Mouse (Mus musculus): ENCODE data around the gene Rnf126. TPM values are rescaled to one million over a fixed set of nuclear protein-coding genes. Genes with fewer than 3 reads are reported as not detected.
"Not testable (repeated sequence)": the region's sequence is repeated elsewhere in the genome, so short reads cannot be mapped to it uniquely, and the experiment has no call there.

The Rnf126 gene
- polyA plus RNA-seq, 1 experiment = 35.3 TPM

DNA sequence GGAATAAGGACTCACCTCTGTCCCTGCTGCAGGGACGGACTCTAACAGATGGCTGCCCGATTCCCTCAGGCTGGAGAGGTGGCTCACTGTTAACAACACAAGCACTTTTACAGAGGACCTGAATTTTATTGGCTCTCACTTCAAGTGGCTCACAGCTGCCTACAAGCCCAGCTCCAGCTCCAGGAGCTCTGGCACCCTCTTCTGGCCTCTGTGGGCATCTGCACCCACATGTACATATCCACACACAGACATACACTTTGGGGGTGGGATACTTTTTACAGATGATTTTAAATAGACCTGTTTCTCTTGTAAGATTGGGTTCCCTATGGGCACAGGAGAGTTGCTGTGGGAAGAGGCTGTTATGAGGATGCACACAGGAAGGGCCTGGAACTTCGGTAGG lies 5.6 kb upstream of the Rnf126 start:
- no peak for TF ChIP-seq TAL1 (IDR thresholded peaks at IDR 0.05; ENCODE audit: low read length)
- TF ChIP-seq GATA1 (IDR thresholded peaks at IDR 0.05; ENCODE audit: low read length) = no peak
- H3K9me3 ChIP-seq (ENCODE audit: control insufficient read depth, low read length) = peaks cover 17% of the 10 kb centered on the region
- no peak overlapping the region for H3K4me3 ChIP-seq (replicated peaks)
- no peaks in the 10 kb centered on the region for H3K36me3 ChIP-seq (ENCODE audit: control insufficient read depth)
- peaks cover 23% of the 10 kb centered on the region for H3K27me3 ChIP-seq (ENCODE audit: control insufficient read depth)
- peaks cover 16% of the 10 kb centered on the region for H3K4me1 ChIP-seq (ENCODE audit: control insufficient read depth)

DNA sequence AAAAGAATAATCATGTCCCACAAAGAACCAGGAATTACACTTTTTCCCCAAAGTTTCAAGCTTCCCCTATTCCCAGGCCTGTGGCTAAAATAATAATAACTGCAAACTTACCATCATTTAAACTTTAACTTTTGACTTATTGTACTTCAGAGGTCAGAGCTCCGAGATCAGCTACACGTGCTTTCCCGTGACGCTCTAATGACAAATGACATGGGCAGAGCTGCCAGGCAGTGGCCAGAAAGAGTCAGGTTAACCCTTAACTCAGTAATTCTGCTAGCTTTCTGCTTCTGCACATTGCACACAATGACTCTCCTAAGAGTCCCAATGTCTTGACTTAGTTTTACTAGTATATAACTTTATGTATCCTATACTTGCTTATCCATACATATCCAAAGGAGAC lies 2.6 kb upstream of the Rnf126 start:
- Histone ChIP-seq H3K9me3 (ENCODE audit: control insufficient read depth, low read length) (peaks cover 8% of the 10 kb centered on the region), H3K4me1 (ENCODE audit: control insufficient read depth) (peaks cover 39% of the 10 kb centered on the region), H3K36me3 (ENCODE audit: control insufficient read depth) (peaks cover 11% of the 10 kb centered on the region), H3K27me3 (ENCODE audit: control insufficient read depth) (peaks cover 9% of the 10 kb centered on the region), H3K4me3 (replicated peaks) (no peak overlapping the region)
- TF ChIP-seq TAL1 (IDR thresholded peaks at IDR 0.05; ENCODE audit: low read length) (no peak), GATA1 (IDR thresholded peaks at IDR 0.05; ENCODE audit: low read length) (no peak)

DNA sequence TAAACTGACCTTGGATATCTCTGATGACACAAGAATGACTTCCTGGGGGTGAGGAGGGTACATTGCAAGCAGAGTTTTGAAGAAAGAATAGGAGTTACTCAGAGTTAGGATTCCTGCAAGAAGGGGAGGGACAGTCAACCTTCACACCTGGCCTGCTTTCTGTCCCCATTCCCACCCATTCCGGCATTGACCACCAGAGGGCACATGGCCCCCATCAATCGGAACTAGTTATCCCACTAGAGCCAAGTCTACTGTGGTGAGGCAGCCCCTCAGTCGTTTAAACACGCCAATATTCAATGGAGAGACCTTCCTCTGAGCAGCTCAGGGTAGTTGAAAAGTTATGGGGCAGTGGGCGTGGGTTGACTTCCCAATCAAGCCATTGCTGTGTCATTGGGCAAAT lies 1.6 kb upstream of the Rnf126 start:
- TF ChIP-seq GATA1 (IDR thresholded peaks at IDR 0.05; ENCODE audit: low read length) (no peak), TAL1 (IDR thresholded peaks at IDR 0.05; ENCODE audit: low read length) (no peak)
- H3K4me3 ChIP-seq (replicated peaks) = peak overlapping the region; percentile 2

DNA sequence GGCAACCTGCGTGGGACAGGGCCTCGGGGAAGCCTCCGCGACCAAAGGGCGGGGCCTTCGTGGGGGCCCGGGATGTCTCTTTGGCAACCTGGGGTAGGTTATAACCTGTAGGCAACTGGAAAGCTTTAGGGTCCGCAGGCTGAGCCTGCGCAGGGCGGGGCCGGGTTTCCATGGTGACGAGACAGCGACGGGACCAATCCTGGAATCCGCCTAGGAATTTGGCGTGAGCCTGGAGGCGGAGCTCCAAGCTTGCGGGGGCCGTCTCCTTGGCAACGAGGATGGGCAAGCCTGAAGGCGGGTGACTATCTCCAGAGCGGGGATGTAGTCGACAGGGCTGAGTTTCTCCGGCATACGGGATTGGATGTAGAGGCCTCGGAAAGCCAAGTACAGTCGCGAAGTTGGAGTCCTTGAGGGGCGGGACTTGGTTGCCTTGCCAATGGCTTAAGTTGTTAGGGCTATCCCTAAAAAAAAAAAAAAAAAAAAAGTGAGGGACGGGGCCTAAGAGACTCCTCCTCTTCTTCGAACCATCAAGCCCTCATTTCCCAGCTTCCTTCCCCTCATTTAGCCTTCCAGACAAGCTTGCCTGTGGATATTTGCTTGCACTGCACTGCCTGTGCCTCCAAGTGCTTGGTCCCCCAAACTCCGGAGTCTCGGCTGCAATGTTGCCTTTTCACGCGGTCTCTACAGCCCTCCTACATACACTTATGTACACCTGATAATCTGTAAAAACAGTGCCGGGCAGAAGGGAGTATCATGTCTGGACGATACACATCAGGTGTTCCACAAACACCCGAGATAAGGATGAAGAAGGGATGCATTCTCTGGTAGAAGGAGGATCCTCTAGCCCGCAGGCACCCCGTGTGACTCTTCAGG lies 856 bp upstream of the Rnf126 start:
- Histone ChIP-seq H3K27me3 (ENCODE audit: control insufficient read depth) (peaks cover 9% of the 10 kb centered on the region), H3K4me3 (replicated peaks) (peak overlapping the region; percentile 78), H3K36me3 (ENCODE audit: control insufficient read depth) (peaks cover 28% of the 10 kb centered on the region), H3K4me1 (ENCODE audit: control insufficient read depth) (peaks cover 54% of the 10 kb centered on the region), H3K9me3 (ENCODE audit: control insufficient read depth, low read length) (peaks cover 7% of the 10 kb centered on the region)
- TF ChIP-seq GATA1 (IDR thresholded peaks at IDR 0.05; ENCODE audit: low read length) (no peak), TAL1 (IDR thresholded peaks at IDR 0.05; ENCODE audit: low read length) (no peak)

More for the DNA sequence above, 1.6 kb upstream of the Rnf126 start:
- Histone ChIP-seq H3K36me3 (ENCODE audit: control insufficient read depth) (peaks cover 20% of the 10 kb centered on the region), H3K9me3 (ENCODE audit: control insufficient read depth, low read length) (peaks cover 8% of the 10 kb centered on the region), H3K4me1 (ENCODE audit: control insufficient read depth) (peaks cover 49% of the 10 kb centered on the region), H3K27me3 (ENCODE audit: control insufficient read depth) (peaks cover 9% of the 10 kb centered on the region)

DNA sequence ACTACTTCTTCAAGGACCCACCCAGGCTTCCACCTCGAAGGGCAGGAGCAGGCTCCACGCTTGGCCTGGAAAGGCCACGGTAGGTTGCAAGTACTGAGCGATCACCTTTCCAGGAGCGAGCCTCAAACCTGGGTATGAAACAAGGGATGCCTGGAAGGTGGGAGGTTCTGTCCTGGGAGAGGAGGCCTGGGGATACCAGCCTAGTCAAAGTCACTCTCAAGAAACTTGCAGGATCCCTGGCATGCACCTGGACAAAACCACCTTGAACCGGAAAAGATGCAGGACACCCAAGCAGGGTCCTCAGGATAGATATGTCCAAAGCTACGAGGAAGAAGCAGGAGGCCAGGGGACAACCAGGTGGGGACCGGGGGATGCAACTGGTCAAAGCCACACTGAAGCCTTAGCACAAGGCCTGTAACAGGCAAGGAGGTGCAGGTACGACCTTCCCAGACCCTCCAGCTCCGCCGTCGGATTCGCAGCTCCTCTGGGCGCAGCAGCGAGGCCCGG lies 698 bp downstream of the Rnf126 start:
- peaks cover 5% of the 10 kb centered on the region for H3K27me3 ChIP-seq (ENCODE audit: control insufficient read depth)
- H3K9me3 ChIP-seq (ENCODE audit: control insufficient read depth, low read length) = no peaks in the 10 kb centered on the region
- H3K36me3 ChIP-seq (ENCODE audit: control insufficient read depth) = peaks cover 44% of the 10 kb centered on the region
- H3K4me3 ChIP-seq (replicated peaks) = peak overlapping the region; percentile 78
- H3K4me1 ChIP-seq (ENCODE audit: control insufficient read depth) = peaks cover 54% of the 10 kb centered on the region
- TF ChIP-seq GATA1 (IDR thresholded peaks at IDR 0.05; ENCODE audit: low read length) = no peak
- no peak for TF ChIP-seq TAL1 (IDR thresholded peaks at IDR 0.05; ENCODE audit: low read length)

DNA sequence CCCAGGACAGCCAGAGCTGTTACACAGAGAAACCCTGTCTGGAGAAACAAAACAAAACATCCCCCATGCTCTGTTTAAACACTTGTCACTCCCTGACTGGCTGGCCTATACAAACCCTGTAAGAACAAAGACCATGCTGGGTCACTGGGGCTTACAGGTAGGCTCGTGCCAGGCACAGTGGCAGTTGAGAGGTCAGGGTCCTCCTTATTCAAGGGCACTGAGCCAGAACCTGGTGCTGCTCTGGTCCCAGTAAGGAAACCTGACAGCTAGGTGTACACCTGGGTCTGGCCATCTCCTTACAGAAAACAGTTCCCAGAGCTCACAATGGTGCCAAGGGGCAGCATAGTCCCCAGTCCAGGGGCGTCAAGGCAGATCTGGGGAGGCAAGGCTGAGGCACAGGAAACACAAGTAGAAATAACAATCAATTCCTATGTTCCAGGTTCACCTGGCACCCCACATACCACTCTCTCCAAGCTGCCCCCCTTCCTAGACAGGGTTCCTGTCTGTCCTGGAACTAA lies 1.5 kb downstream of the Rnf126 start:
- H3K4me1 ChIP-seq (ENCODE audit: control insufficient read depth) = peaks cover 54% of the 10 kb centered on the region

DNA sequence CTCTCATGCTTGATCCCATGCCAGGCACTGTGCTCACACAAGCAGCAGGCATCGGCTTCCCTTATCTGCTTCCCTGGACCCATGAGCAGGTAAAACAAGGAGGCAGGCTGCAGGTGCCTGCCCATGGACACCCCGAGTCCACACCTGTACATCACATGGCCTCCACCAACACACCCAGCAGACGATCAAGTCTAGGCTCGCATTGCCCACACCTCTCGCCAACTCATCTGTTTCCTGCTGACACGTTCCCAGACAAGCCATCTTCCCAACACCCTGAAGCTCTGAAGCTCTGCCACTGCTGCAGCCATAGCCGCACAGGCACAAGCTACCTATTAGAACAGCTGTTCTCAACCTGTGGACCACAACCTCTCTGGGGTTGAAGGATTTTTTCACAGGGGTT lies 2.5 kb downstream of the Rnf126 start:
- Histone ChIP-seq H3K36me3 (ENCODE audit: control insufficient read depth) (peaks cover 60% of the 10 kb centered on the region), H3K4me1 (ENCODE audit: control insufficient read depth) (peaks cover 54% of the 10 kb centered on the region), H3K9me3 (ENCODE audit: control insufficient read depth, low read length) (no peaks in the 10 kb centered on the region), H3K4me3 (replicated peaks) (no peak overlapping the region), H3K27me3 (ENCODE audit: control insufficient read depth) (no peaks in the 10 kb centered on the region)
- no peak for TF ChIP-seq GATA1 (IDR thresholded peaks at IDR 0.05; ENCODE audit: low read length)

More for the DNA sequence above, 1.5 kb downstream of the Rnf126 start:
- no peaks in the 10 kb centered on the region for H3K9me3 ChIP-seq (ENCODE audit: control insufficient read depth, low read length)
- no peak for TF ChIP-seq GATA1 (IDR thresholded peaks at IDR 0.05; ENCODE audit: low read length)
- H3K27me3 ChIP-seq (ENCODE audit: control insufficient read depth) = no peaks in the 10 kb centered on the region
- H3K36me3 ChIP-seq (ENCODE audit: control insufficient read depth) = peaks cover 51% of the 10 kb centered on the region
- H3K4me3 ChIP-seq (replicated peaks) = peak overlapping the region; percentile 78

DNA sequence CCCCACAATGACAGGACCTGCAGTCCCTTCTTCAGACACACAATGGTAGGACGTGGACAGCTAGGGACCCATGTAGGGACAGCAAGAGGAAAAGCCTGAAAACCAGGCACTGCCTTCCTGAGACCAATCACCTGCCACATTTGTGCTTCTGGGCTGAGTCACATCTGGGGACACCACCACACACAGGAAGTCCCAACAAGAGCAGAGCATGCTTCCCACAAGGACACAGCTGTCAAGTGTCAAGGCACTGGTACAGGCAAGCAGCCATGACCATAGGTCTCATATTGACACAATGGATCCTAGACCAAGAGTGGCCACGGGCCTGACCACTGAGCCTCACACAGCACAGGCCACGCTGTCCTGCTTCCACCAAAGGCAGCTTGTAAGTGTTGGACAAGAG lies 3.9 kb downstream of the Rnf126 start:
- TF ChIP-seq GATA1 (IDR thresholded peaks at IDR 0.05; ENCODE audit: low read length) (no peak), TAL1 (IDR thresholded peaks at IDR 0.05; ENCODE audit: low read length) (no peak)
- Histone ChIP-seq H3K9me3 (ENCODE audit: control insufficient read depth, low read length) (no peaks in the 10 kb centered on the region), H3K4me3 (replicated peaks) (no peak overlapping the region), H3K27me3 (ENCODE audit: control insufficient read depth) (no peaks in the 10 kb centered on the region), H3K36me3 (ENCODE audit: control insufficient read depth) (peaks cover 74% of the 10 kb centered on the region), H3K4me1 (ENCODE audit: control insufficient read depth) (peaks cover 46% of the 10 kb centered on the region)

DNA sequence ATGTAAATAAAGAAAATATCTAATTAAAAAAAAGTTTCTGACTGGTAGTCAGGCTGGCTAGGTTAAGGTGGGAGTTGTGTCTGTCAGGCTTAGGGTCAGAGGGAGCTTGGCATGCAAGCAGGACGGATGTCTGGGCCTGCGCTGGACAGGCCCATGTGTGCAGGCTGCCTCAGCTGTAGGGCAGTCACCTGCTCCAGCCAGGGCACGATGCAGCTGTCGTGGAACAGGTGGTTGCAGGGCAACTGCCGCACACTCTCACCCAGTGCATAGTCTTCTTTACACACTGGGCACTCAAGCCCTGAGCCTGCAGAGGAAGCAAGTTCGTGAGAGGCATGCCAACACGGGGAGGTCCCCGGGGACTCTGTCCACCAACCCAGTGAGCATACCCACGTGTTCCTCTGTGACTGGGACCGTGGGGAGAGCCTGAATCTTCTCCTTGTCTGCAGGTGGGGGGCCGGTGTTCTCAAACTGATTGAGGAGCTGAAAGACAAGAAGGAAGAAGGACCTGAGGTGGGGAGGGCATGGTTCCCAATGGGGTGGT lies 6.1 kb downstream of the Rnf126 start:
- no peak for TF ChIP-seq TAL1 (IDR thresholded peaks at IDR 0.05; ENCODE audit: low read length)
- no peak for TF ChIP-seq GATA1 (IDR thresholded peaks at IDR 0.05; ENCODE audit: low read length)
- Histone ChIP-seq H3K4me1 (ENCODE audit: control insufficient read depth) (peaks cover 29% of the 10 kb centered on the region), H3K9me3 (ENCODE audit: control insufficient read depth, low read length) (no peaks in the 10 kb centered on the region), H3K36me3 (ENCODE audit: control insufficient read depth) (peaks cover 94% of the 10 kb centered on the region), H3K27me3 (ENCODE audit: control insufficient read depth) (no peaks in the 10 kb centered on the region), H3K4me3 (replicated peaks) (no peak overlapping the region)

DNA sequence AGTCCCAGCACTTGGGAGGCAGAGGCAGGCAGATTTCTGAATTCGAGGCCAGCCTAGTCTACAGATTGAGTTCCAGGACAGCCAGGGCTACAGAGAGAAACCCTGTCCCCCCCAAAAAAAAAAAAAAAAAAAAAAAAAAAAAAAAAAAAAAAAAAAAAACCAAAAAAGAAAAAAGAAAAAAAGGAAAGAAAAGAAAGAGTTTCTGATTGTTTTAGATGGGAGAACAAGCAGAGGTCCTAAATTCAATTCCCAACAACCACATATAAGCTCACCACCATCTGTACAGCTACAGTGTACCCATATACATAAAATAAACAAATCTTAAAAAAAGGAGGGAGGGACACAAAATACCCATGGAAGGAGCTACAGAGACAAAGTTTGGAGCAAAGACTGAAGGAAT lies 7.1 kb downstream of the Rnf126 start:
- not testable (repeated sequence) for H3K9me3 ChIP-seq (ENCODE audit: control insufficient read depth, low read length); H3K4me3 ChIP-seq (replicated peaks); H3K27me3 ChIP-seq (ENCODE audit: control insufficient read depth)
- peaks cover 87% of the 10 kb centered on the region for H3K36me3 ChIP-seq (ENCODE audit: control insufficient read depth)
- H3K4me1 ChIP-seq (ENCODE audit: control insufficient read depth) = peaks cover 29% of the 10 kb centered on the region

Measured in erythroblast, embryonic 14.5 days (primary cell).